Mouse (Mus musculus): ENCODE measurements around the gene Vdac2.
A peak's percentile ranks its signal among the peaks of the same experiment; 100 is the strongest.

Gene Vdac2

DNA sequence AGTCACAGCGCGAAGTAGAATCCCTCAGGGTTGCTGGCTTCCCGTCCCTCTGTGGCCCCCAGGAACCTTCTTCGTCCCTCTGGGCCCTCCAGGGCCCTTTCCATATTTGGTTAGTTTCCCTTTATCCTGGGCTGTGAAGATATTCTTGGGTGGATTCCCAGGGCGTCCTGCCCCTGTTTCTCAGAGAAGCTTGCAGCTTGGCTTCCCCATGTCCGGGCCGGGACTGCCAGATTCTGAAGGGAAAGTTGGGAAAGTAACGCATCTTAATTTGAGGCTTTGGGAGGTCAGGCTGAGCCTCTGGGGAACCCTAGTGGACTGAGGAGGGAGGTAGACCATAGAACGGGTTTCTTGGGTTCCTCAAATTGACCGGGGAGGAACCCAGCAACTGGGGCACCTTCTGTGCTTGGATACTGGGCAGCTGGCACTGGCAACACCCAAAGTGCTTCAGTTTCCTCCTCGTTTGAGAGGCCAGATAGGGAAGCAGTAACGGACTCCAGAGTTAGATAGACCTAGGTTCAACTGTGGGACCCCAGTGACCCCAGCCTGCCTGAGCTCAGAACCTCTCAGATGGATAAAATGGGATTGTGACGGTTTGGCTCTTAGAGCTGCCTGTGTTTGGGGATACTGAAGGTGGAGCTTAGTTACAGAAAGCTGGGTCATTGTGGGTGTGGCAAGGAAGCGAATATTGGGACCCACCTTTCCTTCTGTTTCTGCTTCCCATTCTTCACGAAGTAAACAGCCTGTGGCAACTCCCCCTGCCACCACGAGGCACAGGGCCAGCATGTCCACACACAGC lies 27.2 kb downstream of the Vdac2 start:
- no peak for DNase-seq (ENCODE audit: low read depth, low spot score)

DNA sequence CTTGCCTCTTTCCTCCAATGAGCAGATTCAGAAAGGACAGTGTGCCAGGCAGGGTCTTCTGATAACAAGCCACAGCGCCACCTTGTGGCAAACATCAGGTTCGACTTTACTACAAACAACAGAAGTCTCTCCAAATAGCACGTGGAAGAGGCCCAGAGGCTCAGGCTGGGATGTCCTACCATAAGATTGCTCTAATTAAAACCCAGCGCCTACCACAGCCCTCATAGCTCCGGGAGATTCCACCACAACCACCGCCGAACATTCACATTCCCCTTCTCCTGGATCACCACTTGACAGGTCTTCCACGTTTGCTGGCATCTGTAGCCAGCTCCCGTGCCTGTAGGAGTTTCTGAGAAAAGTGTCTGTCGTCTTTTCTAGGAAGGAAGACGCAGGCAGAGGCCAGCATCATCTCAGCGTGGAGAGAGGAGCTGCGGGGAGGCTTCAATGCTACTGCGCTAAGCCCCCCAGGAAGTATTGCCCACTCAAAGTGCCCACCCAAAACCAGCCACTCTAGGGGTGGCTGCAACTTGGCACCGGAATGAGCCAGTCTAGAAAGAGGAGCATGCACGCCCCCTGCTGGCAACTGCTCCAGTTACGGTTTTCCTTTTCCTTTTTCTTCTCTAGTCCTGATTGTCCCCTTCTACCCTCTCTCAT lies 28.5 kb downstream of the Vdac2 start:
- DNase-seq (ENCODE audit: low read depth, low spot score): peak; percentile 92

DNA sequence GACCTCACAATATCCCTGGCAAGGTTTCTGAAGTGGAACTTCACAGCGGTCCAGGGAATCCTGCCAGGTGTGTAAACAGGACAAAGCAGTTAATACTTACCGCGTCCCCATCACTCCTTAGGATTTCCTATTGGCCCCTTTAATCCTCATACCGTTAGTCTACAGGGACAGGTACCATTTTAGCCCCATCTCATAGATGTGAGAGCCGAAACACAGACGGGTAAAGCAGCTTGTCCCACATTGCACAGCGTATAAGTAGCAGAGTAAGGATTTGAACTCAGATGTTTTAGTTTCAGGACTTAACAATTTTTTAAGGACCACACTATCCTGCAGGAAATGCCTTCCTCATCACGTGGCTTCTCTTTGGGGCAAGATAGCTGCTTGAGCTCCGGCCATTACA lies 29.2 kb downstream of the Vdac2 start:
- no peak for DNase-seq (ENCODE audit: low read depth, low spot score)

DNA sequence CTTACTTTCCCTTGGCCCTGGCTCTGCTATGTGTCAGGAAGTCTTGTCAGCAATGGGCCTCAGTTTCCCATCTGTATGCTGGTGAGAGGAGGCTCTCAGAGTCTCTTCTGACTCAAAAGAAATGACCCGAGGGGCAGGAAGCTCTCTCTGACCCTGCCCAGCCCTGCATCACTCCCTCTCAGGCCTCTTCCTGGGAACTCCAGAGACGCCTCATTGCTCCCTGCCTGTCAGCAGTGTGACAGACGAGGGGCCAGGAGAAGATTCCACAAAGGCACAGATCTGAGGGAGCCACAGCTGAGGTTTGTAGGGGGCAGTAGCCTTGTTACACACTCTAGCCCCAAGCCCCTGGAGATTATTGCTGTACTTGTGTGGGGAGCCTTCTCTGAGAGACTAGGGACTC lies 30.9 kb downstream of the Vdac2 start:
- DNase-seq (ENCODE audit: low read depth, low spot score): no peak

DNA sequence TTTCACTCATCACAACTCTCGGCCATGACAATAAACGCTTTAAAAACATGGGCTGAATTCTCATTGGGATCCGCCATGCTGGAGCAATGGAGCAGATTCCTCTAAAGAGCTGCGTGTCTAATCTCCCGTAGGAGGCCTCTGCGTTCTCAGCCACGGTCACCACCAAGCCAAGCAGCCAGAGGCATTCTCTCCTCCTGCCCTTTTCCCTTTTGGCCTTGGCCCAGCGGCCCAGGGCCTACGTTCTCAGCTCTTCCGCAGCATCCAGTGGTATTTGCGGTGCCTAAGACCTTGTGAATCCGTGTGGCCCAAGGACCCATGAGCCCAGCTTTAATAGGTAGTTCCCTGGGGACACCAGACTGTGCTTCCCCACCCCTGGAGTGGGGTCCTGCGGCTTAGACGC lies 31.8 kb downstream of the Vdac2 start:
- DNase-seq (ENCODE audit: low read depth, low spot score): no peak

DNA sequence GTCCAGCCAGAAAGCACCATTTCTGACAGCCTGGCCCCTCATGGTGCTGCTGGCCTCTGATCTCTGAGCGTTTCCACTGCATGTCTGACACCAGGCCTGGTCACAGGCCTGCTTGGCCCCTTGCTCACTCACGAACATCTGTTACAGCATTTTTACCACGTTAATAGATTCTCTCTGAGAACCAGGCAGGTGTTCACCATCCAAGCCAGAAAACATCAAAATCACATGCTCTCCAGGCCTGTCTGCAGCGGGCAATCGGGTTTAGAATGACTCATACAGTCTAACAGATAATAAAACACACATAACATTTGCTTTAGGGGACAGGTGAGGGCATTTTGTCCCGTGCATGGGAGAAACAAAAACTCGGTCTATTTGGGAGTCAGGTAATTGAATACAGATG lies 41.3 kb downstream of the Vdac2 start:
- DNase-seq (ENCODE audit: low read depth, low spot score): no peak

DNA sequence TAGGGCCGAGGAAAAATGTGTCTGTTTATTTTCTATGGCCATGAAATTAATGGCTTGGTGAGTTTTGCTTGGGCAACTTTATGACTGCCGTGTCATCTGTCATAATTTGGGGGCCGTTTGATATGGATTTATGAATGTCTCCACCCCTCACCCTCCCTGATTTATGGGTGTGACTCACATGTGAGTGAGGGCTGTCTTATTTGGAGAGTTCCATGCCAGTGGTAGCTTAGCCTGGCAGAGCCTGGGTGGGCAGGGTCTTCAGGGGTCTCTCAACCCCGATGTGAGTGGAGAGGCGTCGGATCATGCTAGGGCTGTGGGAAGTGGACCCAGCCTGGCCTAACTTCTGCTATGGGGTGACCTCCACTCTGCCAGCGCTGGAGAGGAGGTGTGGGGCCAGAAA lies 41.8 kb downstream of the Vdac2 start:
- no peak for DNase-seq (ENCODE audit: low read depth, low spot score)

DNA sequence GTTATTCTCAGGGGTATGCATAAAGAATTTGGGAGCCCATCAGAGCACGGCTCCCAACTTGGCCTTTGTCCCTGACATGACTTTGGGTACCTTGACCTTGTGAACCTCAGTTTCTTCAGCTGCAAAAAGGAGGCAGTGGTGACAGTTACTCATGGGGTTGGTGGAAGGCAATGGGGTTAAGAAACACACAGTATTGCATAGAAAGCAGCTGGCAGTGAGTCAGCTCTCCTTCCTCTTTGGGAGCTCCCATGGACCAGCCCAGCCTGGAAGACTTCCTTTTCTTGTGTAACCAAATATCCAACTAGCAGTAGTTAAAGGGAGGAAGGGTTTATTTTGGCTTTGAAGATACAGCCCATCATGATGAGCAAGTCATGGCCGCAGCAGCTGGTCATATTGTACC lies 65.4 kb downstream of the Vdac2 start:
- no peak for DNase-seq (ENCODE audit: low read depth, low spot score)

DNA sequence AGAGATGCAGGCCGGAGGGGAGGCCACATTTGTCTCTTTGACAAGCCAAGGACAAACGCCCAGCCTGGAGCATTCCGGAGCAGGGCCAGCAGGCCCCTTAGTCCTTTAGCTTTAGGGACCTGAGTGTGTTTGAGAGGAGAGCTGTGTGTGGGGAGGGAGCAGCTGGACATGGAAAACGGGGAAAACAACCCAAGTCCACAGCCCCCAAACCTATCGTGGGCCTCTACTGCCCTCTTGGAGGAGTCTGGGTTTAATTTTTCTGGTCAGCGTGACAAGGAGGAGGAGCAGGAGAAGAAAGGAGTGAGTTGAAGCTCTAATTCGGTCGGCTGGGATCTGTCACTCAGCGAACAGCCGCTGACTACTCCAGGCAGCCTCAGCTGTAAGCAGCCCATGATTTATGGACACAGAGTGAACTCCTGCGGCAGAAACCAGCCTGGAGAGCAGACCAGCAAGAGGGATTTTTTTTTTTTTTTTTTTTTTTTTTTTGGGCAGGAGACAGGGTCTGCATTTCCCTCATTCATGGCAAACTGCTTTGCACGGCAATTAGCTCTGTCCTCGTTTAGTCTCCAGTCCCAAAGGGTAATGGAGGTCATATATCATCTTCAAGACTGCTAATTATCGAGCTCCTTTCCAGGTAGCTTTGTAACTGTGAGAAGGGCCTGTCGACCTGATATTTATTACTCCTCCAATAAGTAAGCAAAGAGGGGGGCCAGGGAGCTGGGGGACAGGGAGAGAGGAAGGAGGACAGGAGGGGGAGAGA lies 66.7 kb downstream of the Vdac2 start:
- DNase-seq (ENCODE audit: low read depth, low spot score): no peak

DNA sequence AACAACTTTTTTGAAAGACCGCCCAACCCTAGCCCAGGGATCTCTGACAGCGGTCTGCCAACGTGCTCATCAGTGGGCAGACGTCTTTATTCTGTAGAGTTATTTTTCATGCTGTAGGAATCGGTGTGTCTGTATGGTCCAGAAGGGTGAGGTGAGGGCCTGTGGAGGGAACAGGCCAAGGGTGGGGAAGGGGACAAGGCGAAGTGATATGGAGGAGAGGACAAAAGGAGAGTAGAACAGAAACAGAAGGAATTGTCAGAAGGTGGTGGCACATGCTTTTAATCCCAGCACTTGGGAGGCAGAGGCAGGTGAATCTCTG lies 67.3 kb downstream of the Vdac2 start:
- DNase-seq (ENCODE audit: low read depth, low spot score): no peak

Measured in CD4-positive, CD25-positive, alpha-beta regulatory T cell, adult 2 months (primary cell).